Mouse (Mus musculus): ENCODE data around the gene Mgat5.

Gene Mgat5

GRCm38 (mm10) chr1:127216979-127217378 is 12.2 kb downstream of the Mgat5 start:
- no peak for DNase-seq (ENCODE audit: extremely low spot score, low read depth, low spot score)

GRCm38 (mm10) chr1:127217665-127218064 is 12.8 kb downstream of the Mgat5 start:
- no peak for DNase-seq (ENCODE audit: extremely low spot score, low read depth, low spot score)

DNA sequence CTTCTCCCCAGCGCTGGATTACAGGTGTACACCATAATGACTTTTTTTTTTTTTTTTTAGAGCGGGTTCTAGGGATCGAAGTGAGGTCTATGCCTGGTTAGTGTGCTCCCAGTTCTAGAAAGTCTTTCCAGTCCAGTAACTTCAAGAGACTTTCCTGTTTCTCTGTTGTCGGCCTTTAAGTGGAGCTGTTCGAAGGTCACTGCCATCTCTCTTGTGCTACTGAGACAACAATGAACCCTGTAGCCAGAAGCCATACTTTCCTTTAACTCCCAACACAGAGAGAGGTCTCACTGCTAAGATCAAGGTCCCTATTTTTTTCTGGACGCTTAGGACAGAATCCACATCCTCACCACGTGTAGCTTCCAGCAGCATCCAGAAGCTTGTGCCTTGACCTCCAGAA is 13.4 kb downstream of the Mgat5 start:
- no peak for DNase-seq (ENCODE audit: extremely low spot score, low read depth, low spot score)

- DNase-seq (ENCODE audit: extremely low spot score, low read depth, low spot score), result no peak
Measured at GRCm38 (mm10) chr1:127219161-127219560, 14.3 kb downstream of the Mgat5 start.

DNA sequence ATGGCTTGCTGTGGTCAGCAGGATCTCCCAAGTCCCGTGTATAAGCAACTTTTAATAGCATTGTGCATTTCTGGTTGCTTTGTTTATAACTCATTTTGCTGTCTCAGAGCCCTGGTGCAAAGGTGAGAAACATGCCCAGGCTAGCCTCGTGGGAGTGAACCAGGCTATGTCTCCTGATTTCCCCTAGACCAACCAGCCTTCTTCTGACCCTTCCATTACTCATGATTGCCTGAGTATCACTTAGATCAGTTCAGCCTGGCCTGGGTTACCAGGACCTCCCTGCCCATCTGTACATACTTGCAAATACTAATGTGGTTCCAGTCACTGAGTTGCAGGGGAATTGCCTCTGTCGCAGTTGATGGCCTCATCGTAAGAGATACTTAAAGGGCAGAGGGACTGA is 14.8 kb downstream of the Mgat5 start:
- no peak for DNase-seq (ENCODE audit: extremely low spot score, low read depth, low spot score)

- DNase-seq (ENCODE audit: extremely low spot score, low read depth, low spot score), result no peak
Measured at GRCm38 (mm10) chr1:127221998-127222736, 17.4 kb downstream of the Mgat5 start.

GRCm38 (mm10) chr1:127225060-127225459 is 20.2 kb downstream of the Mgat5 start:
- DNase-seq (ENCODE audit: extremely low spot score, low read depth, low spot score), result no peak

GRCm38 (mm10) chr1:127229011-127229410 is 24.2 kb downstream of the Mgat5 start:
- DNase-seq (ENCODE audit: extremely low spot score, low read depth, low spot score), result no peak

- DNase-seq (ENCODE audit: extremely low spot score, low read depth, low spot score), result no peak
Measured at GRCm38 (mm10) chr1:127230468-127230867, 25.7 kb downstream of the Mgat5 start.

DNA sequence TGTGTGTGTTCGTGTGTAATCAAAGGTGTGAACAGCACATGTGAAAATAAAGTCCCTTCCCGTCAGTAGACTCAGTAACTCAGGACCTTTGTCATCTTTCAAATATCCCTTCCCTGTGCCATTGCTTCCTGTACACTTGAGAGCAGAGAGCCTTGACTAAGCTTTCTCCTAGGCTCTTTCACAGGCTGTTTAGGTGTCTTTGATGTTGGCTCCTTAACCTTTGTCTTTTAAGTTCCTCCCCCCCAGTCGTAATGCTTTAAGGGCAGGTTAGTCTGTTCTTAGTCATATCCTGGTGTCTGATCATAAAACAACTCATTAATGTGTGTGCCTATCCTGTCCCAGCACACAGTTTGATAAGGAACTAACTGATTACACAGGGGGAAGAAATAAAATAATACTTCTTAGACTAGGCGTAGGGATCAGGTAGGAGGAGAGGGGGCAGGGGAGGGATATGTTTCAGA is 28.4 kb downstream of the Mgat5 start:
- no peak for DNase-seq (ENCODE audit: extremely low spot score, low read depth, low spot score)

DNA sequence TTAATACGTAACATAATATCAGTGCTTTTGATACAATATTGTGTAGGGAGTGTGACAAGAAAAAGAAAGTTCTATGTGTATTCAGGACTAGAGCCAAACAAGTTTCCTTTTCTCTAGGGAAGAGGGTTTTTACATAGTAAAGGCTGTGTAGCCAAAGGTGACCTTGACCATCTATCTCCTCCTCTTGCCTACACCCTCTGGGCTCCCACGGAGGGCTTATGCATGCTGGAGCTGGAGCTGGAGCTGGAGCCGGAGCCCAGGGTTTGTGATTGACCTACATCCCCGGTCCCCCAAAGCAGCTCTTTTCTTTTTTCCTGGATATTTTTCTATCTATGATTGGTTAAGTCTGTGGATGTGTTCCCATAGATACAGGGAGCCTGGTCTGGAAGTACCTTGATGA is 30.3 kb downstream of the Mgat5 start:
- no peak for DNase-seq (ENCODE audit: extremely low spot score, low read depth, low spot score)

GRCm38 (mm10) chr1:127236396-127236795 is 31.6 kb downstream of the Mgat5 start:
- no peak for DNase-seq (ENCODE audit: extremely low spot score, low read depth, low spot score)

DNA sequence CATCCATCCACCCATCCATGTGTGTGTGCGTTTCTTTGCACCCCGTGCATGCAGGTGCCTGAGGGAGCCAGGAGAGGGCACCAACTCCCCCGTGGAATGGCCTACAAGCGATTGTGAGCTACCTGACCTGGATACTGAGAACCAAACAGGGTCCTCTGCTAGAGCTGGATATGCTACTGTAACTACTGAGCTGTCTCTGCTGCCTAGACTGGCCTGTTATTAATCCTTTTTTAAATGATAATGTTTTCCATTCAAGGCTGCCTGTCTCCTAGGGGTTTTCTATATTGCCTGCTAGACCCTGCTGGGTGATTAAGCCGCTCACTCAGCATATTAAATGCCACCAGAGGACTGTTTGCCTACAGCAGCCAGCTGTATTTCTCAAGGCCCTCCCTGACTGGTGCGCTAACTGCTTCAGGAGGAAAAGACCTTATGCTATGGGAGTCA is 34.1 kb downstream of the Mgat5 start:
- DNase-seq (ENCODE audit: extremely low spot score, low read depth, low spot score), result no peak

DNA sequence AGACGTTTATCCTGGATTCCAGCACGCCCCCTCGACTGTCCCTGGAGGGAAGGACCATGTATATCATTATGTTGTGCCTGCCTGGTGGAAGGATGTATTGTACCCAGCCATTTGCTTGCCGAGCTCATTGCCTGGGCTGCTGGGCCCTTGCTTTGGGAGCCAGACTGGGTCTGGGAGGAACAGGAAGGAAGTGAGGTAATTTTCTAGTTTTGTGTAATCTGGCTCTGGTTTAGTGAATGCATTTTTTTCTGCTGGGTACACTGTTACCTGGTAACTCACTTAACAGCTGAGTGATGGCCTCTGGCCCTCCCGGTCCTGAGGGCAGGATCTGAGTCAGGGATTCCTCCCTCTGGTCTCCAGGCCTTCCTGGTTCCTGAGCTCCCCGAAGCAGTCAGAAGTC is 35.1 kb downstream of the Mgat5 start:
- no peak for DNase-seq (ENCODE audit: extremely low spot score, low read depth, low spot score)

DNA sequence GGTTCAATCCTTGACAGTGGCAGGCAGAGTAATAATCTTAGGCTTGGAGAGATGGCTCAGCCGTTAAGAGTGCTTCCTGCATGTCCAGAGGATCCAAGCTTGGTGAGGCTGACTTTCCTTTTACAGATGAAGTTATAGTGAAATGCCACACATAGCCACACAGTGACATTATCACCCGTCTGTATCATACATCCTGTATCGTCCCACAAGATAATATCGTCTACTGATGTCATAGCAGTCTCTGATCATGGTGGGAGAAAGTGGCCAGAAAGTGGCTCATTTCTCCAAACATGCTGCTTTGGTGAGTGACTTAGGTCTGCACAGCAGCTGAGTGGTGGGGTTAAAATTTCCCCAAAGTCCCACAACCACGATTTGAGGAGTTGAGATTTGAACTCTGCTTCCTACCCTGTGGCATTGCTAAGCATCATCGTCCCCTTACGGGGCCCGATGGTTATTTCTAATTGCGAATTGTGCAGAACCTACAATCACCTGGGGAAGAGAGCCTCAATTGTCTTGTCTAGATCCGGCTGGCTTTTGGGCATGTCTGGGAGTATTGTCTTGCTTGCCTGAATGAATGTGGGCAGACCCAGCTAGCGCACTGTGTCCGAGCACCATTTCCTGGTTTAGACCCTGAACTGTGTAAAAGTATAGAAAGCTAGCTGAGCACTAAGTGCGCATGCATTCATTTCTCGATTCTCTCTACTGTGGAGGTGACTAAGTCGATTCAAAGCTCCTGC is 37.5 kb downstream of the Mgat5 start:
- no peak for DNase-seq (ENCODE audit: extremely low spot score, low read depth, low spot score)

DNA sequence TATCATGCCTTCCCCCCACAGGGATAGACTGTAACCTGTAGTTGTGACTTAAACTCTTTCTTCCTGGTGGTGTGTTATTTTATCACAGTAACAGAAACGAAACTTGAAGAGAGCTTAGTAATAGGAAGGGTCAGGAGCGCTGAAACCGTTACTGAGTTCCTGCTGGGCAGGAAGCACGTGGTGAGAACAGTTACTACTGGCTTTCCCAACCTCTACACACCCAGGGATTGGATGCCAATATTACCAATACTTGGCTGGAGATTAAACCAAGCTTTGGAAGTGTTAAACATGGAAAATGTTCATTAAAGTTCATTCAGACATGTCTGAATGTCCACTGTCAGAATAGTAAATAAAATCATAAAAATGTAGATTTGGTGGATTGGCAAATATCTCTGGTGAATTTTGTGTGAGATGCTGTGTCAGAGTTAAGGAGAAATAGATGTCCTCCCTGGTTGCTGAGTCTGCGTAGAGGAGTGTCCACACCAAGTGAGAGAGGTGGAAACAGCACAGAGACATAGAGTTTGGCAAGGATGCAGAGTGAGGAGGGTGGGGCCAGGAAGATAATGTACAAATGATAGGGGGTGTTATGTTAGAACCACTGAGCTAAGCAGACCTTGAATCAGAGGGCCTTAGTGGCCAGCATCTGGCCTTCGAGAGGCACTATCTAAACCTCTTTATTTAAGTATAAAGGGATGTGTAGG is 38.2 kb downstream of the Mgat5 start:
- no peak for DNase-seq (ENCODE audit: extremely low spot score, low read depth, low spot score)

DNA sequence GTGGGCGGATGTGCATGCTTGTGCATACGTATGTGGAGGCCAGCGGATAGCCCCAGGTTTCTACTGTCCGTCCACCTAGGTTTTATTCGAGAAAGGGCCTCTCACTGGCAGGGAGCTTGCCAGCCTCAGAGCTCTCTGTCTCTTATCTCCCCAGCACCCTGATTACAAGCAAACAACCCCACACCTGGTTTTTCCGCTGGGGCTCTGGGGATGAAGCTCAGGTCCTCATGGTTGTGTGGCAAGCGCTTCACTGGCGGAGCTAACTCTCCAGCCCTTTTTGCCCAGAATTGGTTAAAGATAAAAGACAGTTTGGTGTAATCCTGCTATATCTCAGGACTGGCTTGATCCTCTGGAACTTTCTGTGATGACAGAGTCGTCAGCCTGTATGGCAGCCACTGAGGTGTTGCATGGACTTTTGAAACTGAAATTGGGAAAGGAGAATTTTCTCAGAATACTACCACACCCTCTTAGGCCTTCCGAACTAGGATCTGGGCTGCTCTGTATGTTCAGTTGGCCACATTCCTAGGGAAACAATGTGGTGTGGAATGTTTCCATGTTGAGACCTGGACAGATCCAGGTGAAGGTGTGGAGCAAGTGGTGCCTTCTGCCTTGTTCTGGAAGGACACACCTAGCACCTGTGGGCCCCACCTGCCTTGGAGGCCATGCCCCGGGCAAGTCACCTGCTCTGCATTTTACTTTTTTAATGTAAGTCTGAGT is 39.4 kb downstream of the Mgat5 start:
- DNase-seq (ENCODE audit: extremely low spot score, low read depth, low spot score), result no peak

GRCm38 (mm10) chr1:127246158-127246557 is 41.3 kb downstream of the Mgat5 start:
- DNase-seq (ENCODE audit: extremely low spot score, low read depth, low spot score), result no peak

GRCm38 (mm10) chr1:127248433-127248832 is 43.6 kb downstream of the Mgat5 start:
- DNase-seq (ENCODE audit: extremely low spot score, low read depth, low spot score), result no peak

DNA sequence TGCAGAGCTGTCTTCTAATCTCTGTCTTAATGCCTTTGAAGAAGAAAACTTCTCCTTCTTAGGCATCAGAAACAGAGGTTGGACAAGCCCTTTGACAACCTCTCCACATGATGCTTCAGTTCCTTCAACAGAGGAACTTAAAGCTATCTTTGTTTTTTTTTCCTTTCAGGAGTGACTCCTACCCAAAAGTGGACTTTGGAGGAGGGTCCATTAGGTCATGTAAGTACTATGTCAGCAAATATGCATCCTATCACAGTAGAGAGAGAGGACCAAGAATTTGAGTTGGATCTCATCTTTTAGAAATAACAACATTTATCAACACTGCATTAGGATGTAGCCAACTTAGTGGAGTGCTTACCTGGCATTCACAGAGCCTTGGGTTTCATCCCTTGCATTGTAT is 44.8 kb downstream of the Mgat5 start:
- no peak for DNase-seq (ENCODE audit: extremely low spot score, low read depth, low spot score)

DNA sequence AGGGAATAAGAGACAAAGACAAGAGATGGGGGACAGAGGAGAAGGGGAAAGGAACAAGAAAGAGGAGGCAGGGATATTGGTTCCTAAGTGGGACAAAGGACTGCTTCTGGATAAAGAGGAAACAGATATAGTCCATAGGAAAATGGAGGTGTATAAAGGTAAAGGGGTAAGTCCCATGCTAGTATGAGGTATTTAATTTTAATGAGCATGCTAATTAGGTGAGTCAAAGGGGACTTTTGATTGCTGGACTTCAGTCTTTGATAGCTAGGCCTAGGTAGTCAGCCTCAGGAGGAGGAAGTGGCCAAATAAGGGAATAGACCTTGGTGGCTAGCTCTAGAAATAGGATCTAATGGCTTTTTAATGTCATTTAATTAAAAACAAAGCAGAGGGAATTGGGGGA is 45.5 kb downstream of the Mgat5 start:
- DNase-seq (ENCODE audit: extremely low spot score, low read depth, low spot score), result no peak

Measured in hindlimb bud, embryonic 11.5 days (tissue).